Mouse (Mus musculus): ENCODE data around the gene Egln2. TPM values are rescaled to one million over a fixed set of nuclear protein-coding genes. Genes with fewer than 3 reads are reported as not detected.
A peak's percentile ranks its signal among the peaks of the same experiment; 100 is the strongest.

The Egln2 gene
- polyA plus RNA-seq, 1 experiment = 68.8 TPM

DNA sequence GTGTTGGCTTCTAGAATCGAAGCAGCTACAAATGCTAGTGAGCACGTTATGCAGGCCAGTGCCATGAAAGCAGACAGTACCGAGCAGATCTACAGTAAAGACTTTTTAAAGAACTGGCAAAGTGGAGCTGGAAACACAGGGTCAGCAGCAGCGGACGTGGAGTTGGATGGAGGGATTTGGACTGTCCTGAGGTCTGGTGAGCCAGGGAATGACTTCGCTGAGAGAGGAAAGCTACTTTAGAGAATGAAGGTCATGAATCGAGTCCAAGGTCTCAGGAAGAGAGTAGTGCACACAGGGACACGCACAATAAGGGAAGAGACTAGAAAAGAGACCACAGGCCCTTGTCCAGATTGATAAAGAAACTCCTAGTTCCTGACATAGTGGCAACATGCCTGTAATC lies 31.0 kb upstream of the Egln2 start:
- H3K4me3 ChIP-seq (ENCODE audit: insufficient read depth, poor library complexity, severe bottlenecking) = no peak overlapping the region
- TF ChIP-seq MYOD1 (IDR thresholded peaks at IDR 0.05; ENCODE audit: control insufficient read depth, insufficient read length, low read depth) = no peak
- no peak for TF ChIP-seq MYOG (IDR thresholded peaks at IDR 0.05; ENCODE audit: control insufficient read depth, extremely low read depth, insufficient read length)
- TF ChIP-seq FOSL1 (IDR thresholded peaks at IDR 0.05; ENCODE audit: insufficient read depth, low read length, poor library complexity, severe bottlenecking) = no peak
- TF ChIP-seq MAX (IDR thresholded peaks at IDR 0.05) = no peak
- no peak for TF ChIP-seq USF1 (IDR thresholded peaks at IDR 0.05; ENCODE audit: low read depth)
- TF ChIP-seq CTCF (IDR thresholded peaks at IDR 0.05; ENCODE audit: control insufficient read depth, insufficient read depth, insufficient read length) = no peak
- no peak for TF ChIP-seq CEBPB (IDR thresholded peaks at IDR 0.05; ENCODE audit: low read depth)
- no peaks in the 10 kb centered on the region for H3K27me3 ChIP-seq (ENCODE audit: control insufficient read depth, insufficient read depth, insufficient read length)
- peaks cover 28% of the 10 kb centered on the region for H3K79me3 ChIP-seq (ENCODE audit: low read depth)
- no peak overlapping the region for H3ac ChIP-seq (ENCODE audit: control insufficient read depth, insufficient read length, low read depth)
- H3K36me3 ChIP-seq (ENCODE audit: control insufficient read depth, insufficient read depth) = peaks cover 18% of the 10 kb centered on the region
- peaks cover 33% of the 10 kb centered on the region for H3K79me2 ChIP-seq (ENCODE audit: control insufficient read depth, insufficient read depth)

DNA sequence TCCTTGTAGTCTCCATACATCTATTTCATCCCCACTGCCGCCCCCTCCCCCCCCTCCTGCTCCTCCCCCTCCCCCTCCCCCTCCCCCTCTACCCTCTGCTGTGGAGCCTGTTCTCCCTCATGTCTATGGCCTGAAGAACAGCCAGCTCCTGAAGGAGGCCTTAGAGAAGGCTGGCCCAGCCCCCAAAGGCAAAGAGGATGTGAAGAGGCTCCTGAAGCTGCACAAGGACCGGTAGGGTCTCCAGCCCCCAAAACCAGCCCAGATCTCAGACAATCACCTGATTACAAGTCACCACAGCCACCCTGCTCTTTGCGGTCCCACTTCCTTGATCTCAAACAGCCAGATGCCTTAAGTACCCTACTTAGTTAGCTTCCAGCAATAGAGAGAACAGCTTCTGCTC lies 30.5 kb upstream of the Egln2 start:
- peaks cover 38% of the 10 kb centered on the region for H3K79me2 ChIP-seq (ENCODE audit: control insufficient read depth, insufficient read depth)
- H3K36me3 ChIP-seq (ENCODE audit: control insufficient read depth, insufficient read depth) = peaks cover 23% of the 10 kb centered on the region
- no peak overlapping the region for H3K4me3 ChIP-seq (ENCODE audit: insufficient read depth, poor library complexity, severe bottlenecking)
- TF ChIP-seq MYOD1 (IDR thresholded peaks at IDR 0.05; ENCODE audit: control insufficient read depth, insufficient read length, low read depth) (no peak), MAX (IDR thresholded peaks at IDR 0.05) (no peak), MYOG (IDR thresholded peaks at IDR 0.05; ENCODE audit: control insufficient read depth, extremely low read depth, insufficient read length) (no peak), CEBPB (IDR thresholded peaks at IDR 0.05; ENCODE audit: low read depth) (no peak), FOSL1 (IDR thresholded peaks at IDR 0.05; ENCODE audit: insufficient read depth, low read length, poor library complexity, severe bottlenecking) (no peak), CTCF (IDR thresholded peaks at IDR 0.05; ENCODE audit: control insufficient read depth, insufficient read depth, insufficient read length) (no peak), USF1 (IDR thresholded peaks at IDR 0.05; ENCODE audit: low read depth) (no peak)
- H3ac ChIP-seq (ENCODE audit: control insufficient read depth, insufficient read length, low read depth) = no peak overlapping the region
- H3K27me3 ChIP-seq (ENCODE audit: control insufficient read depth, insufficient read depth, insufficient read length) = no peaks in the 10 kb centered on the region
- peaks cover 33% of the 10 kb centered on the region for H3K79me3 ChIP-seq (ENCODE audit: low read depth)

DNA sequence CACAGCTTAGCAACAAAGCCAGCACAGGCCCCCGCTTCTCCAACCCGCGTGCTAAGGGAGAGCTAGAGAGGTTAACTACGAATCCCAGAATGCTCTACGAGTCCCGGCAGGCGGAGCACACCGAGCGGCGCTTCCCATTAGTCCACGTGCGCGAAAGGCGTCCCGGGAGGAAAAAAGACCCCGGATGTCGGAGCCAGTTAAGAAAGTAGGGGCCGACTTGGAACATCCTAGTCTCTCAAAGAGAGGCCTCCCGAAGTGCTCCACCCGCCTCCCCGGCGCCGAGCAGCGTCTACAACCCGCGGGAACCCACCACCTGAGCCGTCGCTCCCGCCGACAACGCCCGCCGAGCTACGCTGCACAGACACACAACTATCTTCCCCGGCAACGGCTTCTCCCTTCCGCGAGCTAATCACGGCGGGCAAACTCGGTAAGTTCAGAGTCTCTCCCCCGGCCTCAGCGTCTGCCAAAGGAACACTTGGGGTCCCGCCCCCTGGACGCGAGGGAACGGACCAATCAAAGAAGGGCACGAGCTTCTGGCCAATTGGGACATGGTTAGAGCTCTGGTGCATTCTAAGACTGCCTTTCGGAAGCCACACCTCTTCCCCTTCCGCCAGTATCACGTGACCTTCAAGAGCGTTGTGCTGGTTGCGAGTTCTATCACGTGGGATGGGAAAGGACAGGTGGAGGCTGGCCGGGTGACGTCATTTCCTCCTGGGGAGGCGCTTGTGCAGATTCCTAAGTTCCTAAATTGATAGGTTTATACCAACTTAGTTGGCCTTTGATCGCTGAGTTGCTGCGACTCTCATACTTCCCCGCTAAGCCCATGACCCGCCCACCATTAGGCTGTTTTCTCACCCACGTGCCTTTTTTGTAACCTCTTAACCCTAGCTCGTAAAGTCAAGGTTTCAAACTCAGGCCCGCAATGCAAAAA lies 29.3 kb upstream of the Egln2 start, which contains the start of the genes BC024978 and Snrpa:
BC024978 (plus strand) TSS at position 101 of the 931 bp plus-strand sequence.
Snrpa (minus strand) TSS at position 591 of the 931 bp plus-strand sequence.
- peaks cover 50% of the 10 kb centered on the region for H3K79me2 ChIP-seq (ENCODE audit: control insufficient read depth, insufficient read depth)
- H3K4me3 ChIP-seq (ENCODE audit: insufficient read depth, poor library complexity, severe bottlenecking) = peak within 1 kb of the TSS; percentile 78
- no peaks in the 10 kb centered on the region for H3K27me3 ChIP-seq (ENCODE audit: control insufficient read depth, insufficient read depth, insufficient read length)
- H3K36me3 ChIP-seq (ENCODE audit: control insufficient read depth, insufficient read depth) = peaks cover 35% of the 10 kb centered on the region
- H3K79me3 ChIP-seq (ENCODE audit: low read depth) = peaks cover 43% of the 10 kb centered on the region
- H3ac ChIP-seq (ENCODE audit: control insufficient read depth, insufficient read length, low read depth) = peak within 1 kb of the TSS; percentile 88
- peak; percentile 85 for TF ChIP-seq MYOD1 (IDR thresholded peaks at IDR 0.05; ENCODE audit: control insufficient read depth, insufficient read length, low read depth)
- TF ChIP-seq CTCF (IDR thresholded peaks at IDR 0.05; ENCODE audit: control insufficient read depth, insufficient read depth, insufficient read length) = no peak
- TF ChIP-seq FOSL1 (IDR thresholded peaks at IDR 0.05; ENCODE audit: insufficient read depth, low read length, poor library complexity, severe bottlenecking) = no peak
- TF ChIP-seq MAX (IDR thresholded peaks at IDR 0.05) = peak; percentile 87
- TF ChIP-seq USF1 (IDR thresholded peaks at IDR 0.05; ENCODE audit: low read depth) = peak; percentile 99
- TF ChIP-seq CEBPB (IDR thresholded peaks at IDR 0.05; ENCODE audit: low read depth) = no peak
- TF ChIP-seq MYOG (IDR thresholded peaks at IDR 0.05; ENCODE audit: control insufficient read depth, extremely low read depth, insufficient read length) = no peak

DNA sequence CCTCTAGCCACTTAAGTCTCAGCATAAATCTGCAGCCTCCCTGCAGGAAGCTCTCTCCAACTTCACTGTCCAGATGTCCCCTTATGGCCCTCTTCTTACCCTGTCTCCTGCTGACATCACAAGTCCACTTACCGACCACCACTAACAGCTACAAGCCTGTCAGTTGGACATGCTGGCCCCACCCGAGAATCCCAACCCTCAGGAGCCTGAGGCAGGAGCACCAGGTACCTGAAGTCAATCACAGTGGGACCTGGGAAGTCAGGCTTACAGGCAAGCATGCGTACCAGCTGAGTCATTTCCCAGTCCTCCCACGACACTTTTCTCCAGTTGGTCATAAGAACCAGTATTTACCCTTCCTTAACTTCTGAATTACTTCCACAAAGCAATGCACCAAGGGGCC lies 27.1 kb upstream of the Egln2 start:
- peaks cover 53% of the 10 kb centered on the region for H3K79me3 ChIP-seq (ENCODE audit: low read depth)
- peaks cover 66% of the 10 kb centered on the region for H3K79me2 ChIP-seq (ENCODE audit: control insufficient read depth, insufficient read depth)
- TF ChIP-seq MYOD1 (IDR thresholded peaks at IDR 0.05; ENCODE audit: control insufficient read depth, insufficient read length, low read depth) = no peak
- no peak for TF ChIP-seq MYOG (IDR thresholded peaks at IDR 0.05; ENCODE audit: control insufficient read depth, extremely low read depth, insufficient read length)
- TF ChIP-seq CEBPB (IDR thresholded peaks at IDR 0.05; ENCODE audit: low read depth) = no peak
- TF ChIP-seq FOSL1 (IDR thresholded peaks at IDR 0.05; ENCODE audit: insufficient read depth, low read length, poor library complexity, severe bottlenecking) = no peak
- no peak for TF ChIP-seq MAX (IDR thresholded peaks at IDR 0.05)
- no peak for TF ChIP-seq USF1 (IDR thresholded peaks at IDR 0.05; ENCODE audit: low read depth)
- no peak for TF ChIP-seq CTCF (IDR thresholded peaks at IDR 0.05; ENCODE audit: control insufficient read depth, insufficient read depth, insufficient read length)
- H3K36me3 ChIP-seq (ENCODE audit: control insufficient read depth, insufficient read depth) = peaks cover 49% of the 10 kb centered on the region
- H3K4me3 ChIP-seq (ENCODE audit: insufficient read depth, poor library complexity, severe bottlenecking) = no peak overlapping the region
- no peak overlapping the region for H3ac ChIP-seq (ENCODE audit: control insufficient read depth, insufficient read length, low read depth)
- H3K27me3 ChIP-seq (ENCODE audit: control insufficient read depth, insufficient read depth, insufficient read length) = no peaks in the 10 kb centered on the region

DNA sequence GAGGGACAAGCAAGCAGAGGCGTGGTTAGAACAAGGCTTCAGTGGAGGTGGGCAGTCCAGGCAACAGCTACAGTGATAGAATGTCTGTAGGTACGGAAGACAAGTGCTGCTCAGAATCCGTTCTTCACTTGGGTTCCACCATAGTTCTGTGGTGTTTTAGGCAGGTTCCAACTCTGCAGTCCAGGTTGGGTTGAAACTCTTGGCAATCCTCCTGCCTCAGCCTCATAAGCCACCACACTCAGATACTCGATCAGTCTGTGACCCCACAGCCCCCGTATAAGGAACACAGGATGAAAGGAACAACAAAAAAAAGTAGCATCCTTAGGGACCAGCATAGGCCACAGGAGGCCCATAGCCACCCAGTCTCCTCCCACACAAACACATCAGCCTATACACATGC lies 25.8 kb upstream of the Egln2 start:
- TF ChIP-seq CEBPB (IDR thresholded peaks at IDR 0.05; ENCODE audit: low read depth) = no peak
- TF ChIP-seq MYOG (IDR thresholded peaks at IDR 0.05; ENCODE audit: control insufficient read depth, extremely low read depth, insufficient read length) = no peak
- no peak for TF ChIP-seq MAX (IDR thresholded peaks at IDR 0.05)
- TF ChIP-seq CTCF (IDR thresholded peaks at IDR 0.05; ENCODE audit: control insufficient read depth, insufficient read depth, insufficient read length) = no peak
- no peak for TF ChIP-seq USF1 (IDR thresholded peaks at IDR 0.05; ENCODE audit: low read depth)
- no peak for TF ChIP-seq FOSL1 (IDR thresholded peaks at IDR 0.05; ENCODE audit: insufficient read depth, low read length, poor library complexity, severe bottlenecking)
- no peak for TF ChIP-seq MYOD1 (IDR thresholded peaks at IDR 0.05; ENCODE audit: control insufficient read depth, insufficient read length, low read depth)

More for the DNA sequence above, 25.8 kb upstream of the Egln2 start:
- Histone ChIP-seq H3K79me2 (ENCODE audit: control insufficient read depth, insufficient read depth) (peaks cover 66% of the 10 kb centered on the region), H3K36me3 (ENCODE audit: control insufficient read depth, insufficient read depth) (peaks cover 61% of the 10 kb centered on the region), H3K79me3 (ENCODE audit: low read depth) (peaks cover 53% of the 10 kb centered on the region), H3K27me3 (ENCODE audit: control insufficient read depth, insufficient read depth, insufficient read length) (no peaks in the 10 kb centered on the region), H3ac (ENCODE audit: control insufficient read depth, insufficient read length, low read depth) (no peak overlapping the region), H3K4me3 (ENCODE audit: insufficient read depth, poor library complexity, severe bottlenecking) (no peak overlapping the region)
